Mouse (Mus musculus): ENCODE measurements at regions not wholly inside any gene's neighbourhood (a gene's known extent, or its start where the extent isn't known, plus 50 kb on each side); places are given as distances from the start of the nearest gene placed in this dataset.
A peak's percentile ranks its signal among the peaks of the same experiment; 100 is the strongest.

GRCm38 (mm10) chr14:42055451-42055850 lies 61.7 kb downstream of the Gm7951 start:
- DNase-seq = peak; percentile 1

All from thymus, postnatal 4 days (tissue).